23 mouse cellular contexts compared by ENCODE assay signal in the genomic region with DNA sequence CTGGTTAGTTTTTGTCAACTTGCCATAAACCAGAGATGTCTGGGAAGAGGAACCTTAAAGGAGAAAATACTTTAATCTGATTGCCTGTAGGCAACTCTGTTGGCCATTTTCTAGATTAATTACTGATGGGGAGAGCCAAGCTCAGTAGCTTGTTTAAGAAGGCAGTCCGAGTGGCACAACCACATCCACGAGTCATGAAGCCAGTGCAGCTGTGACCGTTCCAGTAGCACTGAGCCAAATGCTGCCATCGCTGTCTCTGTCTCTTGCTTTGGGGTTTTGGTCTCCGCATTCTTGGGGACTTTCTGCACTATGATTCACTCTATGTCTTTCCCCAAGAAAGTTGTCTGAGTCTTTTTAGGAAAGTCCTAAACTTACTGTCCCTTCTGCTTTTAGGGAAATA.
"Had no signal": no experiment of that assay in that cellular context is flagged by ENCODE, and none has a peak within 500 bp of the region (broad histone marks: within the 10 kb centered on the region; RNA-seq: fewer than 3 reads in every experiment).

No protein-coding gene starts in this region.

- H3K36me3 ChIP-seq: neural tube, embryonic 12.5 days had no signal

- H3K27ac ChIP-seq: kidney, embryonic 15.5 days; limb, embryonic 12.5 days; limb, embryonic 15.5 days; liver, embryonic 14.5 days; macrophage; neural tube, embryonic 12.5 days; neural tube, embryonic 15.5 days; stomach, postnatal 0 days had no signal

- H3K9me3 ChIP-seq: kidney, embryonic 15.5 days; limb, embryonic 12.5 days; limb, embryonic 15.5 days; neural tube, embryonic 12.5 days; neural tube, embryonic 15.5 days had no signal

- H3K4me1 ChIP-seq: kidney, embryonic 15.5 days; limb, embryonic 12.5 days; limb, embryonic 15.5 days; neural tube, embryonic 12.5 days had no signal

- H3K4me3 ChIP-seq: kidney, embryonic 15.5 days; limb, embryonic 12.5 days; limb, embryonic 15.5 days; neural tube, embryonic 12.5 days; neural tube, embryonic 15.5 days had no signal

- DNase-seq: kidney, adult 8-10 months; kidney, postnatal 4 days; left cerebral cortex, postnatal 4 days; liver, postnatal 0 days; midbrain, embryonic 14.5 days; right cerebral cortex, adult 18-20 months; right cerebral cortex, postnatal 14 days; right cerebral cortex, postnatal 4 days; thymus, adult 2 months; thymus, postnatal 14 days; thymus, postnatal 4 days had no signal

- H3K4me2 ChIP-seq: kidney, embryonic 15.5 days; limb, embryonic 12.5 days; limb, embryonic 15.5 days; liver, embryonic 11.5 days; lung, embryonic 14.5 days; midbrain, embryonic 11.5 days; neural tube, embryonic 12.5 days; neural tube, embryonic 15.5 days had no signal

- ATAC-seq: liver, postnatal 0 days; lung, postnatal 0 days had no signal

- H3K9ac ChIP-seq: kidney, embryonic 15.5 days; limb, embryonic 12.5 days; limb, embryonic 15.5 days; liver, embryonic 14.5 days; liver, postnatal 0 days; lung, embryonic 14.5 days; neural tube, embryonic 12.5 days; neural tube, embryonic 15.5 days had no signal

- H3K27me3 ChIP-seq: kidney, embryonic 15.5 days; limb, embryonic 12.5 days; limb, embryonic 15.5 days; neural tube, embryonic 12.5 days; neural tube, embryonic 15.5 days had no signal
